Mouse (Mus musculus) macrophage (primary cell): ENCODE results near the gene Klhl33. TPM values are rescaled to one million over a fixed set of nuclear protein-coding genes. Genes with fewer than 3 reads are reported as not detected.

ENCODE experiments used
- polyA plus RNA-seq: library from polyadenylated mRNA; stranded (reverse); fragments of 250-400 nt; gene quantifications from 3 replicates; pipeline ENCODE4 v1.2.4, GENCODE M21; 2018; ENCODE audit warnings: inconsistent platforms

The Klhl33 gene
- polyA plus RNA-seq, 1 experiment from 2014 or later = not detected

Other genes starting within 250 kb of the Klhl33 start
- not detected in 3 replicates for gene Olfr747, start 204.3 kb downstream of the Klhl33 start, polyA plus RNA-seq
- gene Olfr748, start 190.1 kb downstream of the Klhl33 start, polyA plus RNA-seq = not detected in 3 replicates
- gene Olfr749, start 152.4 kb downstream of the Klhl33 start, polyA plus RNA-seq = not detected in 3 replicates
- 16.4 to 32.4 TPM (median 31.5 TPM) in 3 replicates for gene Ttc5, start 112.0 kb downstream of the Klhl33 start, polyA plus RNA-seq
- gene Ccnb1ip1, start 89.8 kb downstream of the Klhl33 start, polyA plus RNA-seq = not detected in 3 replicates
- 34.4 to 55.8 TPM (median 53.8 TPM) in 3 replicates for gene Parp2, start 89.7 kb downstream of the Klhl33 start, polyA plus RNA-seq
- gene Tep1, start 26.9 kb downstream of the Klhl33 start, polyA plus RNA-seq = 54.3 to 116 TPM (median 85.4 TPM) in 3 replicates
- gene Osgep, start 27.4 kb upstream of the Klhl33 start, polyA plus RNA-seq = 56.9 to 68.6 TPM (median 67.4 TPM) in 3 replicates
- 33.4 to 83.1 TPM (median 37.9 TPM) in 3 replicates for gene Apex1, start 27.5 kb upstream of the Klhl33 start, polyA plus RNA-seq
- gene Pip4p1, start 33.3 kb upstream of the Klhl33 start, polyA plus RNA-seq = 52.7 to 128 TPM (median 76.1 TPM) in 3 replicates
- 39.2 to 329 TPM (median 249 TPM) in 3 replicates for gene Pnp, start 33.6 kb upstream of the Klhl33 start, polyA plus RNA-seq
- gene Gm49342, start 47.0 kb upstream of the Klhl33 start, polyA plus RNA-seq = 224 to 377 TPM (median 317 TPM) in 3 replicates
- gene Pnp2, start 58.5 kb upstream of the Klhl33 start, polyA plus RNA-seq = 0.75 to 1.5 TPM (median 1.2 TPM) in 3 replicates
- not detected in 3 replicates for gene Rnase10, start 110.2 kb upstream of the Klhl33 start, polyA plus RNA-seq
- gene Rnase9, start 144.4 kb upstream of the Klhl33 start, polyA plus RNA-seq = not detected in 3 replicates
- not detected in 3 replicates for gene Rnase11, start 152.7 kb upstream of the Klhl33 start, polyA plus RNA-seq
- gene Rnase12, start 160.2 kb upstream of the Klhl33 start, polyA plus RNA-seq = not detected in 3 replicates
- not detected in 3 replicates for gene Olfr750, start 176.9 kb upstream of the Klhl33 start, polyA plus RNA-seq
- gene Rnase4, start 193.6 kb upstream of the Klhl33 start, polyA plus RNA-seq = 71.8 to 173 TPM (median 117 TPM) in 3 replicates
- gene Ang, start 193.6 kb upstream of the Klhl33 start, polyA plus RNA-seq = 15.6 to 41.8 TPM (median 23.3 TPM) in 3 replicates
- not detected in 3 replicates for gene Eddm3b, start 216.9 kb upstream of the Klhl33 start, polyA plus RNA-seq
- 3.8 to 24.3 TPM (median 17.6 TPM) in 3 replicates for gene Rnase6, start 226.4 kb upstream of the Klhl33 start, polyA plus RNA-seq
- gene Rnase1, start 249.3 kb upstream of the Klhl33 start, polyA plus RNA-seq = not detected in 3 replicates